Mouse (Mus musculus): Measurements from ENCODE around the gene Inka2.

DNA sequence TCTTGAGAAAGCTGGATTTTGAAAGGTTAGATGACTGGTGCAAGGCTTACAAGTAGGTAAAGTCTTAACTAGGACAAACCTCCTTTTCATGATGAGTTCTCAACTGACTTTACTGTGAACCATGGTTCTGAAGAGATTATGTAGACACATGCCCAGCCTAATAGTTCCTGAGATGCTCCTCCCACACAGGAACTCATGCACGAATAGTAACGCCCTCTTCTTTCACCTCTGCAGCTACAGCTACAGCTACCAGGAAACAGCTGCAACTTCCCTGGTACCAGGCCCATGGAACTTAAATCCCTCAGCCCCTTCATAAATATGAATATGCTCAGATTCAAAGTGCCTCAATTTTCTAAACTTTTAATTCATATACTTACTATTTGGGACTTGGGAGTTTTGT, 28.5 kb upstream of the Inka2 start:
- TF ChIP-seq CHD2 (IDR thresholded peaks at IDR 0.05; ENCODE audit: low read length) (no peak), KAT2A (conservative IDR thresholded peaks at IDR 0.05; ENCODE audit: low read depth, low read length) (no peak), E2F4 (IDR thresholded peaks at IDR 0.05; ENCODE audit: borderline replicate concordance, low read depth, low read length) (no peak), POLR2A (IDR thresholded peaks at IDR 0.05; ENCODE audit: control insufficient read depth in 1 of 2, insufficient read depth in 1 of 2, low read depth in 1 of 2, low read length in 2 of 2, poor library complexity in 1 of 2) (no peak), ZC3H11A (IDR thresholded peaks at IDR 0.05; ENCODE audit: low read depth, low read length) (no peak), HCFC1 (IDR thresholded peaks at IDR 0.05; ENCODE audit: low read depth, low read length) (no peak), ZNF384 (IDR thresholded peaks at IDR 0.05; ENCODE audit: low read depth, low read length) (no peak), MAZ (IDR thresholded peaks at IDR 0.05; ENCODE audit: low read depth, low read length) (no peak), GABPA (IDR thresholded peaks at IDR 0.05; ENCODE audit: low read depth, low read length) (no peak), GATA1 (IDR thresholded peaks at IDR 0.05; ENCODE audit: low read depth, low read length) (no peak), SIN3A (IDR thresholded peaks at IDR 0.05; ENCODE audit: low read length) (no peak)

All from MEL (cell line).